Mouse (Mus musculus) hindbrain, embryonic 16.5 days (tissue): Measurements from ENCODE around the gene Ust. TPM values are rescaled to one million over a fixed set of nuclear protein-coding genes. Genes with fewer than 3 reads are reported as not detected.
A peak's percentile ranks its signal among the peaks of the same experiment; 100 is the strongest.

Experiments
- ATAC-seq: fragments of 200-750 bp; cut with Nextera tagmentation; 2 replicates; pipeline ENCODE4 v1.8.0; 2017; ENCODE audit warnings: moderate TSS enrichment, moderate library complexity
- H3K27ac ChIP-seq: fragments of 300-500 bp; sonication (generic); 2 replicates; pipeline ENCODE4 v1.5.1; 2014; ENCODE audit warnings: low read depth, mild to moderate bottlenecking, control low read depth, low read length, moderate library complexity
- H3K27me3 ChIP-seq: fragments of 300-500 bp; sonication (generic); replicated peaks from 2 replicates; pipeline ENCODE4 v1.6.1; 2014; ENCODE audit warnings: low read length; ENCODE audit not compliant: control insufficient read depth, insufficient read depth
- H3K36me3 ChIP-seq: fragments of 300-500 bp; sonication (generic); 2 replicates; pipeline ENCODE4 v1.6.1; 2014; ENCODE audit warnings: mild to moderate bottlenecking, low read length, moderate library complexity, mixed read lengths; ENCODE audit not compliant: control insufficient read depth, insufficient read depth
- H3K4me1 ChIP-seq: fragments of 300-500 bp; sonication (generic); 2 replicates; pipeline ENCODE4 v1.6.1; 2014; ENCODE audit warnings: low read depth, low read length; ENCODE audit not compliant: control insufficient read depth, insufficient read depth
- H3K4me2 ChIP-seq: fragments of 300-500 bp; sonication (generic); 2 replicates; pipeline ENCODE4 v1.6.1; 2014; ENCODE audit warnings: mild to moderate bottlenecking, low read length, control low read depth, moderate library complexity
- H3K4me3 ChIP-seq: fragments of 300-500 bp; sonication (generic); 2 replicates; pipeline ENCODE4 v1.5.1; 2014; ENCODE audit warnings: mild to moderate bottlenecking, low read length, control low read depth, moderate library complexity
- H3K9ac ChIP-seq: fragments of 300-500 bp; sonication (generic); 2 replicates; pipeline ENCODE4 v1.6.1; 2014; ENCODE audit warnings: low read depth, mild to moderate bottlenecking, control low read depth, low read length, moderate library complexity
- H3K9me3 ChIP-seq: fragments of 300-500 bp; sonication (generic); 2 replicates; pipeline ENCODE4 v1.6.1; 2014; ENCODE audit warnings: mild to moderate bottlenecking, low read length, moderate library complexity; ENCODE audit not compliant: control insufficient read depth
- WGBS: fragments of 180-500 bp; shearing (Covaris S2); extraction: QIAGEN DNeasy Blood & Tissue Kit; methylation state at CpG from one replicate; pipeline ENCODE4 v1.1.7; 2014; 5-methylcytosine and 5-hydroxymethylcytosine counted together
- polyA plus RNA-seq: library from polyadenylated mRNA; unstranded; fragments of >200 nt; fragmentation: Nextera tagmentation; extraction: Ambion mirVana; gene quantifications from 2 replicates; pipeline ENCODE4 v1.2.1, GENCODE M21; 2015

Ust gene
- polyA plus RNA-seq, 1 experiment from 2014 or later = 7.4 TPM

- H3K27ac ChIP-seq = no peak overlapping the region
- H3K4me1 ChIP-seq = no peaks in the 10 kb centered on the region
- ATAC-seq = no peak
- H3K9ac ChIP-seq = no peak overlapping the region
- no peak overlapping the region for H3K4me3 ChIP-seq
- H3K27me3 ChIP-seq = no peaks in the 10 kb centered on the region
- WGBS = 72% methylated on average over 8 of the region's 8 CpGs
- H3K36me3 ChIP-seq = no peaks in the 10 kb centered on the region
- H3K9me3 ChIP-seq = no peaks in the 10 kb centered on the region
- H3K4me2 ChIP-seq = no peak overlapping the region
These were observed 285.3 kb downstream of the Ust start for GRCm38 (mm10) chr10:8233148-8233901.

GRCm38 (mm10) chr10:8232535-8232934, 286.1 kb downstream of the Ust start:
- Histone ChIP-seq H3K9me3 (no peaks in the 10 kb centered on the region), H3K27me3 (no peaks in the 10 kb centered on the region), H3K27ac (no peak overlapping the region), H3K4me1 (no peaks in the 10 kb centered on the region), H3K4me2 (no peak overlapping the region), H3K36me3 (no peaks in the 10 kb centered on the region), H3K4me3 (no peak overlapping the region), H3K9ac (no peak overlapping the region)
- 97% methylated on average over 6 of the region's 6 CpGs for WGBS
- ATAC-seq = no peak

DNA sequence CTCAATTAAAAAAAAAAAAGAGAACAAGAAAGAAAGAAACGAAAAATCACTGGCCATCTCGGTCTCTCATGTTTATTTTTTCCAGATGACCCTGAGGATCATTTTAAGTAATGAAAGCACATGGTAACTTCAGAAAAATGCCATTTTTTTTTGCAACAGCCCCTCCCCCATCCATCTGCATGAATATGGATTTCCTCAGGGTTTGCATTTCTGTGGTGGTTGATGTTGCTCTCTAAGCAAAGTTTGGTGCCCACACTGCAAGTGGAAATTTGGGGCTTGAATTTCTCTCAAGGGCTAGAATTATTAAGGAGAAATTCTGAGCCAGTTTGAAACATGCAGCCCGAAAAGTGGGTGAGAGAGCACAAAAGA, 290.3 kb downstream of the Ust start:
- no peak for ATAC-seq
- 73% methylated on average over 3 of the region's 3 CpGs for WGBS

DNA sequence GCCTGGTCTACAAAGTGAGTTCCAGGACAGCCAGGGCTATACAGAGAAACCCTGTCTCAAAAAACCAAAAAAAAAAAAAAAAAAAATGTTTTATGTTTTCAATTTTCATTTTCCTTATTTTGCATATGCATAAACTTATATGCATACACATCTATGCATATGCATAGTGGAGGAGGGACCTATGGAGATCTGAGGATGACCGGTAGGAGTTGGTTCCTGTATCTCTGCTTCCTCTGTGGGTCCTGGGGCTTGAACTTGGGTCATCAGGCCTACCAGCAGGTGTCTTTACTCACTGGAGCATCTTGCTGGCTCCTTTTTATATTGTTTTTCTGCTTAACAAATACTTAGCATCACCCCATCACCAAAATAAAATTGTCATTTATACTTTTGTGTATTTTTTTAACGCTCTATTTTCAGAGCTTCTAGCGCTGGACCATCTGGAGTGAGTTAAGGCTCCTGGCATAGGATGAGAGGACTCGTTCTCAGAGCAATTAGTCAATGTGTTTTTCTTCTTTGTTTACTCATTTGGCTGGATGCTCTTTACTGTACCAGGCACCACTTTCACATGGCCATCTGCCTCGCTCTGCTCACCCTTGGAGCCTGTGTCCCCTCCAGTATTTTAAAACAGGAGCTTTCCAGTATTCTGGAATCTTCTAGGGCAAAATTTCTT, 290.8 kb downstream of the Ust start:
- Histone ChIP-seq H3K9ac (no peak overlapping the region), H3K4me1 (no peaks in the 10 kb centered on the region), H3K4me2 (no peak overlapping the region), H3K27ac (no peak overlapping the region), H3K9me3 (no peaks in the 10 kb centered on the region), H3K27me3 (no peaks in the 10 kb centered on the region), H3K4me3 (no peak overlapping the region), H3K36me3 (no peaks in the 10 kb centered on the region)
- WGBS = 59% methylated on average over 5 of the region's 5 CpGs
- ATAC-seq = peak; percentile 64

More for the DNA sequence above, 290.3 kb downstream of the Ust start:
- no peaks in the 10 kb centered on the region for H3K9me3 ChIP-seq
- no peak overlapping the region for H3K4me3 ChIP-seq
- no peaks in the 10 kb centered on the region for H3K4me1 ChIP-seq
- H3K9ac ChIP-seq = no peak overlapping the region
- no peak overlapping the region for H3K27ac ChIP-seq
- no peak overlapping the region for H3K4me2 ChIP-seq
- H3K36me3 ChIP-seq = no peaks in the 10 kb centered on the region
- H3K27me3 ChIP-seq = no peaks in the 10 kb centered on the region

DNA sequence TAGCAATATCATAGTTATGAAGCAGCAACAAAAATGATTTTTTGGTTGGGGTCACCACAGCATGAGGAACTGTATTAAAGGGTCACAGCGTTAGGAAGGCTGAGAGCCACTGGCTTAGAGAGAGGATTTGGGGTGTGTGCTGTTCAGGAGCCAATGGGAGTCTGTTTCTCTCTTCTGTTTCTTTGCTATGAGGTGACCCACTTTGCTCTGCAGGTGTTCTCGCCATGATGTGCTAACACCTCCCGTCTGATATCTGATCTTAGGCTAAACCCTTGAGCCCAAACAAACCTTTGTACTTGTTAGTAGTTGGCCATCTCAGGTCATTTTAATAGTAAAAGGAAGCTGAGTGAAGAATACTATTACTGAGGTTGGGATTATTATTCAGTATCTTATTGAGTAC, 292.0 kb downstream of the Ust start:
- Histone ChIP-seq H3K9ac (no peak overlapping the region), H3K27me3 (no peaks in the 10 kb centered on the region), H3K27ac (no peak overlapping the region), H3K9me3 (no peaks in the 10 kb centered on the region), H3K4me2 (no peak overlapping the region), H3K36me3 (no peaks in the 10 kb centered on the region), H3K4me3 (no peak overlapping the region), H3K4me1 (no peaks in the 10 kb centered on the region)
- no peak for ATAC-seq
- 79% methylated on average over 3 of the region's 3 CpGs for WGBS

DNA sequence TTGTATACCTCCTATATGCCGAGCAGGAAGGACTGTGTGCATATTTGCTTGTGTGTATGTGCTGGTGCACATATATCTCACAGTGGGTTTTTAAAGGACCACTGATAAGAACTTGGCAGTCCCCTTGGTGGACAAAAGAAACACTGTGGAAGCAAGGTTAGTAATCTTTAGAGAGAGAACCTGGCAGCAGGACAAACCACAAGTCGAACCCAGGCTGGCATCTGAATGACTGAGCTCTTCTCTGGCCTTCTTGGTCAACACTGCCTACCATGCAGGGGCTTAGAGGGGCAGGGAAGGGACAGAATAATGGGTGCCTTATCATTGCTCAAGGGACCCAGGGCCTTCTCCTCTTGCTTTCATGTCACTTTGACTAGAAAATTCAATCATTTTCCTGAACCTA, 294.0 kb downstream of the Ust start:
- H3K4me3 ChIP-seq = no peak overlapping the region
- WGBS = 89% methylated on average over 2 of the region's 2 CpGs
- H3K27ac ChIP-seq = no peak overlapping the region
- no peaks in the 10 kb centered on the region for H3K27me3 ChIP-seq
- no peak overlapping the region for H3K4me2 ChIP-seq
- H3K9me3 ChIP-seq = no peaks in the 10 kb centered on the region
- H3K36me3 ChIP-seq = no peaks in the 10 kb centered on the region
- H3K4me1 ChIP-seq = no peaks in the 10 kb centered on the region
- no peak overlapping the region for H3K9ac ChIP-seq
- ATAC-seq = no peak

DNA sequence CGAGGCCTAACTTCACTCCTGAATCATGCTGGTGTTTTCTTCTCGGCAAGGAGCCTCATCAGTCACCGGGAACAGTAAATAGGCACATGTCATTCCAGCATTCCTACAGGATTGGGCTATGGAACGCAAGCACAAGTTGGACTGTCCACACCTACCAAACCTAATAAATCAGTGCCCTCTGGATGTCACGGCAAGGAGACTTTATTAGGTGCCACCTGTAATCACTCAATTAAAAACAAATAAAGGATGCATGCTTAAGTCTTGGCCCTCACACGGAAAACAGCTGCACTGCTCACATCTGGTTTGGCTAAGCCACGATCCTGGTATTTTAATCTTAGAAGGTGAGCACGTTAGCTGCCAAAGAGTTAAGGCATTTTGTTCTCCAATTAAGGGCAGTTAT, 294.6 kb downstream of the Ust start:
- Histone ChIP-seq H3K36me3 (no peaks in the 10 kb centered on the region), H3K27ac (no peak overlapping the region), H3K9ac (no peak overlapping the region), H3K4me3 (no peak overlapping the region), H3K9me3 (no peaks in the 10 kb centered on the region), H3K4me2 (no peak overlapping the region), H3K4me1 (no peaks in the 10 kb centered on the region), H3K27me3 (no peaks in the 10 kb centered on the region)
- ATAC-seq = no peak
- WGBS = 79% methylated on average over 8 of the region's 8 CpGs

- no peak overlapping the region for H3K9ac ChIP-seq
- no peak overlapping the region for H3K27ac ChIP-seq
- H3K9me3 ChIP-seq = no peaks in the 10 kb centered on the region
- H3K4me2 ChIP-seq = no peak overlapping the region
- H3K27me3 ChIP-seq = no peaks in the 10 kb centered on the region
- no peak for ATAC-seq
- H3K4me1 ChIP-seq = peaks cover 9% of the 10 kb centered on the region; the same call in 1 of the 2 replicates
- H3K4me3 ChIP-seq = no peak overlapping the region
- H3K36me3 ChIP-seq = no peaks in the 10 kb centered on the region
- 47% methylated on average over 8 of the region's 8 CpGs for WGBS
These were observed 301.7 kb downstream of the Ust start for GRCm38 (mm10) chr10:8216946-8217345.

- Histone ChIP-seq H3K4me1 (peaks cover 9% of the 10 kb centered on the region; the same call in 1 of the 2 replicates), H3K27ac (no peak overlapping the region), H3K9ac (no peak overlapping the region), H3K27me3 (no peaks in the 10 kb centered on the region), H3K4me3 (no peak overlapping the region), H3K36me3 (no peaks in the 10 kb centered on the region), H3K9me3 (no peaks in the 10 kb centered on the region), H3K4me2 (no peak overlapping the region)
- no peak for ATAC-seq
- 95% methylated on average over 3 of the region's 3 CpGs for WGBS
These were observed 303.4 kb downstream of the Ust start for GRCm38 (mm10) chr10:8215181-8215580.
